Mouse (Mus musculus) MEL (cell line): ENCODE results near the gene Tlk2. TPM values are rescaled to one million over a fixed set of nuclear protein-coding genes. Genes with fewer than 3 reads are reported as not detected.

Source experiments
- DNase-seq: peaks from one replicate; pipeline ENCODE4 v3.0.0; 2011; ENCODE audit warnings: low read depth, low spot score
- H3K27ac ChIP-seq: 2 replicates; pipeline ENCODE4 v1.5.1; 2012; ENCODE audit warnings: low read depth, mild to moderate bottlenecking, control low read depth, low read length, moderate library complexity; ENCODE audit not compliant: control insufficient read depth
- H3K27me3 ChIP-seq, 2 experiments: fragments of 150-350 bp in 1 of 2; sonication (generic) in 1 of 2; 2 replicates each; pipeline ENCODE4 v1.6.1; 2012; ENCODE audit warnings: low read length in 2 of 2, mild to moderate bottlenecking in 2 of 2, improper control_type of control experiment in 1 of 2, moderate library complexity in 1 of 2; ENCODE audit not compliant: insufficient read depth in 2 of 2, control insufficient read depth in 1 of 2
- H3K36me3 ChIP-seq, 2 experiments: 2 replicates each; pipeline ENCODE4 v1.6.1; 2012 to 2014; ENCODE audit warnings: low read length in 2 of 2, improper control_type of control experiment in 1 of 2, inconsistent platforms in 1 of 2, mild to moderate bottlenecking in 1 of 2; ENCODE audit not compliant: insufficient read depth in 2 of 2, control insufficient read depth in 1 of 2
- H3K4me1 ChIP-seq, 2 experiments: fragments of 150-350 bp in 1 of 2; sonication (generic) in 1 of 2; 2 replicates each; pipeline ENCODE4 v1.6.1; 2012; ENCODE audit warnings: low read length in 2 of 2, improper control_type of control experiment in 1 of 2, mild to moderate bottlenecking in 1 of 2; ENCODE audit not compliant: insufficient read depth in 2 of 2, control insufficient read depth in 1 of 2
- H3K4me3 ChIP-seq, 2 experiments: fragments of 150-350 bp in 1 of 2; sonication (generic) in 1 of 2; 2 replicates each; pipeline ENCODE4 v1.5.1; 2012; ENCODE audit warnings: low read depth in 2 of 2, low read length in 2 of 2, mild to moderate bottlenecking in 2 of 2, moderate library complexity in 2 of 2, control low read depth in 1 of 2, improper control_type of control experiment in 1 of 2; ENCODE audit not compliant: control insufficient read depth in 1 of 2, insufficient read depth in 1 of 2
- H3K79me2 ChIP-seq: 2 replicates; pipeline ENCODE4 v1.6.1; 2012; ENCODE audit warnings: mild to moderate bottlenecking, low read length, moderate library complexity; ENCODE audit not compliant: control insufficient read depth, poor library complexity, insufficient read depth
- H3K9ac ChIP-seq: 2 replicates; pipeline ENCODE4 v1.6.1; 2012; ENCODE audit warnings: low read depth, mild to moderate bottlenecking, control low read depth, low read length, moderate library complexity; ENCODE audit not compliant: control insufficient read depth, poor library complexity, severe bottlenecking
- H3K9me3 ChIP-seq: fragments of 150-350 bp; sonication (generic); replicated peaks from 2 replicates; pipeline ENCODE4 v1.6.1; 2012; ENCODE audit warnings: mild to moderate bottlenecking, low read length, improper control_type of control experiment, moderate library complexity; ENCODE audit not compliant: insufficient read depth
- BHLHE40 ChIP-seq: IDR thresholded peaks from 2 replicates; pipeline ENCODE4 v1.6.1; 2012; ENCODE audit warnings: low read depth, mild to moderate bottlenecking, inconsistent platforms, low read length, improper control_type of control experiment, borderline replicate concordance
- CHD1 ChIP-seq: IDR thresholded peaks from 2 replicates; pipeline ENCODE4 v1.6.1; 2012; ENCODE audit warnings: low read depth, mild to moderate bottlenecking, inconsistent platforms, low read length, improper control_type of control experiment
- CTCF ChIP-seq, 3 experiments: IDR thresholded peaks in 2 of 3; conservative IDR thresholded peaks in 1 of 3; 2 replicates each; pipeline ENCODE4 v1.5.1; 2011 to 2012; ENCODE audit warnings: low read length in 3 of 3, low read depth in 2 of 3, mild to moderate bottlenecking in 2 of 3, improper control_type of control experiment in 1 of 3, inconsistent platforms in 1 of 3, mixed read lengths in 1 of 3, moderate library complexity in 1 of 3; ENCODE audit not compliant: control insufficient read depth in 1 of 3, insufficient read depth in 1 of 3, poor library complexity in 1 of 3, severe bottlenecking in 1 of 3
- ELF1 ChIP-seq: IDR thresholded peaks from 2 replicates; pipeline ENCODE4 v1.6.1; 2014; ENCODE audit warnings: low read depth, mild to moderate bottlenecking, inconsistent platforms, low read length, improper control_type of control experiment, moderate library complexity
- EP300 ChIP-seq, 2 experiments: IDR thresholded peaks; 2 replicates each; pipeline ENCODE4 v1.6.1; 2011; ENCODE audit warnings: improper control_type of control experiment in 2 of 2, low read length in 2 of 2, low read depth in 1 of 2, mild to moderate bottlenecking in 1 of 2
- ETS1 ChIP-seq: IDR thresholded peaks from 2 replicates; pipeline ENCODE4 v1.6.1; 2012; ENCODE audit warnings: low read depth, mild to moderate bottlenecking, inconsistent platforms, low read length, improper control_type of control experiment, moderate library complexity
- GATA1 ChIP-seq: IDR thresholded peaks from 2 replicates; pipeline ENCODE4 v1.6.1; 2011; ENCODE audit warnings: low read depth, low read length, improper control_type of control experiment
- HCFC1 ChIP-seq: IDR thresholded peaks from 2 replicates; pipeline ENCODE4 v1.6.1; 2012; ENCODE audit warnings: low read depth, mild to moderate bottlenecking, inconsistent platforms, low read length, improper control_type of control experiment, moderate library complexity
- JUND ChIP-seq: IDR thresholded peaks from 2 replicates; pipeline ENCODE4 v1.6.1; 2011; ENCODE audit warnings: low read depth, mild to moderate bottlenecking, improper control_type of control experiment, low read length
- MAFK ChIP-seq: IDR thresholded peaks from 2 replicates; pipeline ENCODE4 v1.6.1; 2011; ENCODE audit warnings: low read depth, mild to moderate bottlenecking, low read length, improper control_type of control experiment, borderline replicate concordance
- MAX ChIP-seq: IDR thresholded peaks from 2 replicates; pipeline ENCODE4 v1.6.1; 2011; ENCODE audit warnings: low read length, improper control_type of control experiment
- MAZ ChIP-seq: IDR thresholded peaks from 2 replicates; pipeline ENCODE4 v1.6.1; 2012; ENCODE audit warnings: low read depth, mild to moderate bottlenecking, inconsistent platforms, low read length, improper control_type of control experiment
- MEF2A ChIP-seq: IDR thresholded peaks from 2 replicates; pipeline ENCODE4 v1.6.1; 2014; ENCODE audit warnings: low read depth, mild to moderate bottlenecking, inconsistent platforms, low read length, improper control_type of control experiment; ENCODE audit not compliant: poor library complexity, insufficient replicate concordance, severe bottlenecking; ENCODE audit errors: extremely low read depth
- MXI1 ChIP-seq: IDR thresholded peaks from 2 replicates; pipeline ENCODE4 v1.6.1; 2011; ENCODE audit warnings: mild to moderate bottlenecking, low read depth, low read length, improper control_type of control experiment
- MYB ChIP-seq: IDR thresholded peaks from 2 replicates; pipeline ENCODE4 v1.6.1; 2011; ENCODE audit warnings: mild to moderate bottlenecking, low read depth, low read length, improper control_type of control experiment
- MYC ChIP-seq: IDR thresholded peaks from 2 replicates; pipeline ENCODE4 v1.6.1; 2011; ENCODE audit warnings: low read depth, mild to moderate bottlenecking, low read length, improper control_type of control experiment, moderate library complexity
- NRF1 ChIP-seq: IDR thresholded peaks from 2 replicates; pipeline ENCODE4 v1.6.1; 2014; ENCODE audit warnings: low read depth, mild to moderate bottlenecking, inconsistent platforms, low read length, improper control_type of control experiment, moderate library complexity; ENCODE audit not compliant: poor library complexity, insufficient read depth, severe bottlenecking
- POLR2A ChIP-seq, 2 experiments: IDR thresholded peaks; 2 replicates each; pipeline ENCODE4 v1.6.1; 2011 to 2012; ENCODE audit warnings: low read length in 2 of 2, mild to moderate bottlenecking in 2 of 2, control low read depth in 1 of 2, improper control_type of control experiment in 1 of 2, low read depth in 1 of 2, moderate library complexity in 1 of 2; ENCODE audit not compliant: control insufficient read depth in 1 of 2, insufficient read depth in 1 of 2, poor library complexity in 1 of 2
- POLR2AphosphoS2 ChIP-seq: IDR thresholded peaks from 2 replicates; pipeline ENCODE4 v1.6.1; 2011; ENCODE audit warnings: low read length, improper control_type of control experiment
- SIN3A ChIP-seq: IDR thresholded peaks from 2 replicates; pipeline ENCODE4 v1.6.1; 2012; ENCODE audit warnings: low read length, improper control_type of control experiment, inconsistent platforms
- TAL1 ChIP-seq: IDR thresholded peaks from 2 replicates; pipeline ENCODE4 v1.6.1; 2012; ENCODE audit warnings: mild to moderate bottlenecking, inconsistent platforms, low read length, moderate library complexity, mixed read lengths
- TCF12 ChIP-seq: IDR thresholded peaks from 2 replicates; pipeline ENCODE4 v1.6.1; 2014; ENCODE audit warnings: low read depth, mild to moderate bottlenecking, inconsistent platforms, low read length, improper control_type of control experiment, moderate library complexity
- UBTF ChIP-seq: IDR thresholded peaks from 2 replicates; pipeline ENCODE4 v1.6.1; 2012; ENCODE audit warnings: low read depth, mild to moderate bottlenecking, inconsistent platforms, low read length, improper control_type of control experiment, moderate library complexity, borderline replicate concordance; ENCODE audit not compliant: insufficient read depth
- USF1 ChIP-seq: IDR thresholded peaks from 2 replicates; pipeline ENCODE4 v1.6.1; 2014; ENCODE audit warnings: low read depth, mild to moderate bottlenecking, inconsistent platforms, low read length, improper control_type of control experiment, moderate library complexity
- ZC3H11A ChIP-seq: IDR thresholded peaks from 2 replicates; pipeline ENCODE4 v1.6.1; 2012; ENCODE audit warnings: low read depth, mild to moderate bottlenecking, inconsistent platforms, low read length, improper control_type of control experiment
- ZMIZ1 ChIP-seq: IDR thresholded peaks from 2 replicates; pipeline ENCODE4 v1.6.1; 2012; ENCODE audit warnings: low read depth, mild to moderate bottlenecking, inconsistent platforms, low read length, improper control_type of control experiment, moderate library complexity
- polyA plus RNA-seq, 2 experiments: library from polyadenylated mRNA; stranded (reverse) in 1 of 2; unstranded in 1 of 2; fragments of >175 nt in 1 of 2; fragments of >200 nt in 1 of 2; gene quantifications; 2 replicates each; pipeline versions ENCODE4 v1.2.1 to v1.2.4; 2012; ENCODE audit warnings: low replicate concordance in 2 of 2, low read depth in 1 of 2; ENCODE audit not compliant: insufficient read length in 2 of 2, insufficient read depth in 1 of 2, missing spikeins in 1 of 2
- total RNA-seq: library from RNA; depleted of rRNA; stranded (reverse); fragments of 300-350 nt; gene quantifications from 2 replicates; pipeline ENCODE4 v1.2.3, GENCODE M21; 2012

Tlk2 gene
- total and polyA plus RNA-seq, 3 experiments, result 46.5 to 60.9 TPM; not detected in 1

DNA sequence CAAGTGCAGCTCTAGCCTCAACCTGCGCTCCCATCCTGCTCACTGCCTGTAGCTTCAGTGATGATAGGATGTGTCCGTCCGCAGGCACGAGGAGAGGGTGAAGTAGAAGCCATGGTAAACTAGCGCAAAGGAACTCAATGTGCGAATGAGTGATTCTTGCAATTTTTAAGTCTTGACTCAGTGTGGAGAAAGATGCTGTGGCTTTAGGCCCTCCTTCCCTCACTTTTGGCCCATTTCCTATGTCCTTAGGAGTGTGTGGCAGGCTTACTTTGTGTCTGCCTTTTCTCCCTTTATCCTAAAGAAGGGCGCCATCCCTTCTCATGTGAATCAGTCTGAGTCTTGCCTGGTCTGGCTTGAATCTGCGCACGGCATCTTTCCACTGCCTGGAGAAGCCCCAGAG, 104.4 kb downstream of the Tlk2 start:
- no peaks in the 10 kb centered on the region for H3K4me1 ChIP-seq
- no peak overlapping the region for H3K9ac ChIP-seq
- DNase-seq, result no peak
- no peak overlapping the region for H3K4me3 ChIP-seq
- no peaks in the 10 kb centered on the region for H3K9me3 ChIP-seq
- TF ChIP-seq MEF2A (no peak), CTCF (IDR thresholded peaks at IDR 0.05 in 2 of 3, conservative IDR thresholded peaks at IDR 0.05 in 1 of 3; ENCODE audit: control insufficient read depth in 1 of 3, insufficient read depth in 1 of 3, low read depth in 2 of 3, low read length in 3 of 3, poor library complexity in 1 of 3, severe bottlenecking in 1 of 3) (no peak), MAFK (no peak), MXI1 (no peak), UBTF (no peak), TCF12 (no peak), USF1 (no peak), CHD1 (no peak), ETS1 (no peak), ZC3H11A (no peak), POLR2AphosphoS2 (no peak), MYB (no peak), HCFC1 (no peak)
- no peak overlapping the region for H3K27ac ChIP-seq
- H3K79me2 ChIP-seq, result no peaks in the 10 kb centered on the region
- H3K27me3 ChIP-seq, result no peaks in the 10 kb centered on the region
- no peaks in the 10 kb centered on the region for H3K36me3 ChIP-seq

DNA sequence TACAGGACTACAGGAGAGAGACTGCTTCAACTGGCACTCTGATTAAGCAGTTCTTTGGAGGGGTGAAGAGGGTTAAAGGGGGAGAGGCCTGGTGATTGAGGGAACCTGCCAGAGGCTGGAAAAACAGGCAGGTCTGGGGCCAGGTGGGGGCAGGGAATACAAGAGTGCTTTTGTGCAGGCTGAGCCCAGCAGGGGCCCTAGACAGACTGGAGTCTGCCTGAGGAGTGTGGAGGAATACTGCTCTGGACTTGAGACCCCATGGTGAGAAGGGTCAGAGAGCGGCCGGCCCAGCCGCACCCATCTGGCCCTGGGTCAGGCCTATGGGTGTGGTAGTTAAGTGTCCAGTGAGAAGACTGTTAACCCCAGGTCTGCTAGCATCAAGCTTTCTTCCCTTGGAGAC, 107.1 kb downstream of the Tlk2 start:
- Histone ChIP-seq H3K27ac (no peak overlapping the region), H3K4me1 (no peaks in the 10 kb centered on the region), H3K27me3 (no peaks in the 10 kb centered on the region), H3K79me2 (no peaks in the 10 kb centered on the region), H3K36me3 (no peaks in the 10 kb centered on the region), H3K9ac (no peak overlapping the region), H3K9me3 (no peaks in the 10 kb centered on the region), H3K4me3 (no peak overlapping the region)
- no peak for DNase-seq
- no peak for TF ChIP-seq TAL1
- TF ChIP-seq MYC, result no peak
- no peak for TF ChIP-seq NRF1
- TF ChIP-seq MAX, result no peak
- TF ChIP-seq POLR2A (IDR thresholded peaks at IDR 0.05; ENCODE audit: control insufficient read depth in 1 of 2, insufficient read depth in 1 of 2, low read depth in 1 of 2, low read length in 2 of 2, poor library complexity in 1 of 2), result no peak
- TF ChIP-seq EP300 (IDR thresholded peaks at IDR 0.05; ENCODE audit: low read depth in 1 of 2, low read length in 2 of 2), result no peak
- TF ChIP-seq MAZ, result no peak
- TF ChIP-seq JUND, result no peak
- no peak for TF ChIP-seq GATA1
- TF ChIP-seq SIN3A, result no peak
- no peak for TF ChIP-seq BHLHE40
- no peak for TF ChIP-seq ZMIZ1
- TF ChIP-seq ZC3H11A, result no peak
- no peak for TF ChIP-seq ELF1
